Mouse (Mus musculus): Measurements from ENCODE around the gene Kcnk10.

GRCm38 (mm10) chr12:98396586-98396985 lies 181.5 kb downstream of the Kcnk10 start:
- no peak for TF ChIP-seq POLR2A (IDR thresholded peaks at IDR 0.05; ENCODE audit: low read depth, low read length)
- TF ChIP-seq CTCF (IDR thresholded peaks at IDR 0.05; ENCODE audit: extremely low read depth, insufficient read length, insufficient replicate concordance, low read depth, low read length): no peak

Data from small intestine, adult 2 months (tissue).